Mouse (Mus musculus) erythroblast, embryonic 14.5 days (primary cell): Measurements from ENCODE around the gene Ncoa1.

Source experiments
- GATA1 ChIP-seq: IDR thresholded peaks from 2 replicates; pipeline ENCODE4 v1.6.1; 2012; ENCODE audit warnings: low read length, inconsistent platforms, mixed read lengths
- TAL1 ChIP-seq: IDR thresholded peaks from 3 replicates; pipeline ENCODE4 v1.6.1; 2012; ENCODE audit warnings: low read length, inconsistent platforms, mixed read lengths

DNA sequence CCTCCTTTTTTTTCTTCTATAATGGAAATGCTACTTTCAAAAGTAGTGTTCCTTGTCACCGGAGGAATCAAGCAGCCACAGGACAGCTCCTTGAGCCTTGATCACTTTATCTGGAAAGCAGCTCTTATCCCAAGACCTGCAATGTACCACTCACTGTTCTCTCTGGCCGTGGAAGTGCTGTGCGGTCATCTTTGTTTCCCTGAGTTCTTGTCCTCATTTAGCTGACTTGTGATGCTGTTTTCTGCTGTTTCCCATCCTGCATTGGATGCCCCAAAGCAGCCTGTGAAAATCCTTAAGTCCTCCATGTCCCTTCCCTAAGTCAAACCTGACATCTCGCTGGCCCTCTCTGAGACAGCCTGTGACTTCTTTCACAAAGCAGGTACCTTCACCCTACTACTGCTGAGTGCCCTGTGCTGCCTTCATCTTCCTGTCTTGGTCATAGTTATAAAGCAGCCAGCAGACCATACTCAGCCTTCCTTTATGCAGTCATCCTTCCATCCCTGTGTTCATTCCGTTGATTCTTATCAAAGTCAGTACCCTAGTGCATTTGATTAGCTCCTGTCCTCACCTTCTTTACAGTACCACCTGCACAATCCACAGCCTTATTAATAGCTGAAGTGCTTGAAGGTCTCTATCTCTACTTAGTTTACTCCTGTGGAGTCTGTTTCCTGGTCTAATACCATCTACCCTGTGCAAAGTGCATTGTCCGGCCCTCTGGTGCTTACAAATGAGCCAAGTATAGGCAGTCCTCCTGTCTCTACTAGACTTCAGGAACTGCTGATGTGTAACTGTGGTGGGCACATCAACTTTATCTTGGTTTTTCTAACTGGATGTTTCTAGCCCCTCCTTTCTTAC, 1.2 kb upstream of the Ncoa1 start:
- no peak for TF ChIP-seq GATA1
- no peak for TF ChIP-seq TAL1
